Mouse (Mus musculus): ENCODE data around the gene Rasal2. TPM values are rescaled to one million over a fixed set of nuclear protein-coding genes. Genes with fewer than 3 reads are reported as not detected.

Gene Rasal2
- polyA plus RNA-seq, 1 experiment from 2014 or later: 8.6 TPM

- Histone ChIP-seq H3K27ac (replicated peaks) (no peak overlapping the region), H3K9ac (ENCODE audit: low read length) (no peak overlapping the region), H3K27me3 (ENCODE audit: control insufficient read depth, insufficient read depth, low read length) (no peaks in the 10 kb centered on the region), H3K9me3 (ENCODE audit: control insufficient read depth, low read length) (no peaks in the 10 kb centered on the region), H3K4me3 (ENCODE audit: low read depth, low read length) (no peak overlapping the region), H3K4me1 (replicated peaks; ENCODE audit: control insufficient read depth, insufficient read depth) (no peaks in the 10 kb centered on the region), H3K36me3 (ENCODE audit: control insufficient read depth, insufficient read depth, low read length) (no peaks in the 10 kb centered on the region), H3K4me2 (replicated peaks; ENCODE audit: low read depth) (no peak overlapping the region)
- 8% methylated on average over 1 of the region's 1 CpGs for WGBS
- no peak for TF ChIP-seq EP300 (optimal IDR thresholded peaks at IDR 0.05)
- no peak for TF ChIP-seq CTCF (IDR thresholded peaks at IDR 0.05; ENCODE audit: low read depth)
- no peak for DNase-seq (ENCODE audit: low spot score)
- ATAC-seq (ENCODE audit: low FRiP score, low TSS enrichment): no peak
These were observed 203.6 kb downstream of the Rasal2 start for GRCm38 (mm10) chr1:157208754-157209153.

GRCm38 (mm10) chr1:157205685-157206084, 206.7 kb downstream of the Rasal2 start:
- no peak for TF ChIP-seq CTCF (IDR thresholded peaks at IDR 0.05; ENCODE audit: low read depth)
- no peak for ATAC-seq (ENCODE audit: low FRiP score, low TSS enrichment)
- Histone ChIP-seq H3K27ac (replicated peaks) (no peak overlapping the region), H3K9ac (ENCODE audit: low read length) (no peak overlapping the region), H3K4me3 (ENCODE audit: low read depth, low read length) (no peak overlapping the region), H3K9me3 (ENCODE audit: control insufficient read depth, low read length) (no peaks in the 10 kb centered on the region), H3K4me2 (replicated peaks; ENCODE audit: low read depth) (no peak overlapping the region), H3K4me1 (replicated peaks; ENCODE audit: control insufficient read depth, insufficient read depth) (no peaks in the 10 kb centered on the region), H3K27me3 (ENCODE audit: control insufficient read depth, insufficient read depth, low read length) (no peaks in the 10 kb centered on the region), H3K36me3 (ENCODE audit: control insufficient read depth, insufficient read depth, low read length) (no peaks in the 10 kb centered on the region)
- no peak for DNase-seq (ENCODE audit: low spot score)
- 69% methylated on average over 4 of the region's 4 CpGs for WGBS

- no peaks in the 10 kb centered on the region for H3K27me3 ChIP-seq (ENCODE audit: control insufficient read depth, insufficient read depth, low read length)
- no peak overlapping the region for H3K9ac ChIP-seq (ENCODE audit: low read length)
- no peak overlapping the region for H3K4me3 ChIP-seq (ENCODE audit: low read depth, low read length)
- H3K36me3 ChIP-seq (ENCODE audit: control insufficient read depth, insufficient read depth, low read length): no peaks in the 10 kb centered on the region
- no peak for TF ChIP-seq EP300 (optimal IDR thresholded peaks at IDR 0.05)
- no peak for TF ChIP-seq CTCF (IDR thresholded peaks at IDR 0.05; ENCODE audit: low read depth)
- H3K9me3 ChIP-seq (ENCODE audit: control insufficient read depth, low read length): no peaks in the 10 kb centered on the region
- ATAC-seq (ENCODE audit: low FRiP score, low TSS enrichment) (no peak), DNase-seq (ENCODE audit: low spot score) (no peak)
- no peak overlapping the region for H3K4me2 ChIP-seq (replicated peaks; ENCODE audit: low read depth)
- no peaks in the 10 kb centered on the region for H3K4me1 ChIP-seq (replicated peaks; ENCODE audit: control insufficient read depth, insufficient read depth)
- WGBS: 73% methylated on average over 3 of the region's 3 CpGs
- H3K27ac ChIP-seq (replicated peaks): no peak overlapping the region
These were observed 229.4 kb downstream of the Rasal2 start for GRCm38 (mm10) chr1:157183043-157183442.

- no peaks in the 10 kb centered on the region for H3K36me3 ChIP-seq (ENCODE audit: control insufficient read depth, insufficient read depth, low read length)
- no peak overlapping the region for H3K4me2 ChIP-seq (replicated peaks; ENCODE audit: low read depth)
- no peaks in the 10 kb centered on the region for H3K4me1 ChIP-seq (replicated peaks; ENCODE audit: control insufficient read depth, insufficient read depth)
- DNase-seq (ENCODE audit: low spot score): no peak
- H3K9ac ChIP-seq (ENCODE audit: low read length): no peak overlapping the region
- no peak for ATAC-seq (ENCODE audit: low FRiP score, low TSS enrichment)
- no peaks in the 10 kb centered on the region for H3K9me3 ChIP-seq (ENCODE audit: control insufficient read depth, low read length)
- H3K27me3 ChIP-seq (ENCODE audit: control insufficient read depth, insufficient read depth, low read length): no peaks in the 10 kb centered on the region
- WGBS: 52% methylated on average over 5 of the region's 5 CpGs
- no peak overlapping the region for H3K27ac ChIP-seq (replicated peaks)
- TF ChIP-seq EP300 (optimal IDR thresholded peaks at IDR 0.05) (no peak), CTCF (IDR thresholded peaks at IDR 0.05; ENCODE audit: low read depth) (no peak)
- H3K4me3 ChIP-seq (ENCODE audit: low read depth, low read length): no peak overlapping the region
These were observed 230.0 kb downstream of the Rasal2 start for GRCm38 (mm10) chr1:157182431-157182830.

- peak; percentile 34 for DNase-seq (ENCODE audit: low spot score)
- ATAC-seq (ENCODE audit: low FRiP score, low TSS enrichment): no peak
- TF ChIP-seq EP300 (optimal IDR thresholded peaks at IDR 0.05) (no peak), CTCF (IDR thresholded peaks at IDR 0.05; ENCODE audit: low read depth) (no peak)
These were observed 231.3 kb downstream of the Rasal2 start for GRCm38 (mm10) chr1:157181081-157181480.

GRCm38 (mm10) chr1:157178988-157179764, 233.2 kb downstream of the Rasal2 start:
- DNase-seq (ENCODE audit: low spot score) (no peak), ATAC-seq (ENCODE audit: low FRiP score, low TSS enrichment) (no peak)
- TF ChIP-seq CTCF (IDR thresholded peaks at IDR 0.05; ENCODE audit: low read depth) (no peak), EP300 (optimal IDR thresholded peaks at IDR 0.05) (no peak)
- 42% methylated on average over 9 of the region's 9 CpGs for WGBS
- Histone ChIP-seq H3K9ac (ENCODE audit: low read length) (no peak overlapping the region), H3K27me3 (ENCODE audit: control insufficient read depth, insufficient read depth, low read length) (no peaks in the 10 kb centered on the region), H3K36me3 (ENCODE audit: control insufficient read depth, insufficient read depth, low read length) (no peaks in the 10 kb centered on the region), H3K27ac (replicated peaks) (no peak overlapping the region), H3K4me1 (replicated peaks; ENCODE audit: control insufficient read depth, insufficient read depth) (no peaks in the 10 kb centered on the region), H3K9me3 (ENCODE audit: control insufficient read depth, low read length) (no peaks in the 10 kb centered on the region), H3K4me2 (replicated peaks; ENCODE audit: low read depth) (no peak overlapping the region), H3K4me3 (ENCODE audit: low read depth, low read length) (no peak overlapping the region)

More at GRCm38 (mm10) chr1:157181081-157181480, 231.3 kb downstream of the Rasal2 start:
- H3K27me3 ChIP-seq (ENCODE audit: control insufficient read depth, insufficient read depth, low read length): no peaks in the 10 kb centered on the region
- H3K9ac ChIP-seq (ENCODE audit: low read length): no peak overlapping the region
- H3K4me2 ChIP-seq (replicated peaks; ENCODE audit: low read depth): no peak overlapping the region
- no peak overlapping the region for H3K27ac ChIP-seq (replicated peaks)
- H3K9me3 ChIP-seq (ENCODE audit: control insufficient read depth, low read length): no peaks in the 10 kb centered on the region
- no peaks in the 10 kb centered on the region for H3K36me3 ChIP-seq (ENCODE audit: control insufficient read depth, insufficient read depth, low read length)
- no peak overlapping the region for H3K4me3 ChIP-seq (ENCODE audit: low read depth, low read length)
- no peaks in the 10 kb centered on the region for H3K4me1 ChIP-seq (replicated peaks; ENCODE audit: control insufficient read depth, insufficient read depth)

All from stomach, postnatal 0 days (tissue).